8 mouse cellular contexts compared by ENCODE assay signal in genomic region chr17:24548435-24548834, GRCm38 (mm10). TPM values are rescaled to one million over a fixed set of nuclear protein-coding genes. Genes with fewer than 3 reads are reported as not detected.
A peak's percentile ranks its signal among the peaks of the same experiment; 100 is the strongest.
DNase-seq lines count a peak whose midpoint lies in the region; ATAC-seq and TF ChIP-seq lines count a peak whose summit lies in the region.

No protein-coding gene starts in this region.

- no peaks in the 10 kb centered on the region for H3K36me3 ChIP-seq in thymus, adult 2 months (ENCODE audit: control insufficient read depth, insufficient read depth, low read length)
- H3K36me3 ChIP-seq in forebrain, embryonic 15.5 days: no peaks in the 10 kb centered on the region
- no peaks in the 10 kb centered on the region for H3K36me3 ChIP-seq in kidney, postnatal 0 days (ENCODE audit: insufficient read depth, low read length)
- H3K36me3 ChIP-seq in midbrain, embryonic 13.5 days: no peaks in the 10 kb centered on the region

- DNase-seq in thymus, adult 2 months: peak; percentile 47
- DNase-seq in thymus, adult 18-20 months: no peak
- peak; percentile 56 for DNase-seq in kidney, postnatal 0 days (ENCODE audit: low spot score)
- DNase-seq in urinary bladder, adult 18-20 months (ENCODE audit: low spot score in 2 of 2): no peak
- DNase-seq in gastrocnemius, adult 18-20 months (ENCODE audit: low spot score): no peak

- H3K4me2 ChIP-seq in forebrain, embryonic 15.5 days (replicated peaks): peak overlapping the region; percentile 85
- H3K4me2 ChIP-seq in kidney, postnatal 0 days (ENCODE audit: low read length): peak overlapping the region; percentile 71
- H3K4me2 ChIP-seq in midbrain, embryonic 13.5 days (replicated peaks): peak overlapping the region; percentile 86; the same call in 1 of the 2 replicates

- H3K4me1 ChIP-seq in thymus, adult 2 months (replicated peaks; ENCODE audit: control insufficient read depth, insufficient read depth, low read length): peaks cover 8% of the 10 kb centered on the region
- H3K4me1 ChIP-seq in forebrain, embryonic 15.5 days: peaks cover 34% of the 10 kb centered on the region
- 0 out of 2 replicates have a peak, but pooled peaks cover 8% of the 10 kb centered on the region for H3K4me1 ChIP-seq in kidney, postnatal 0 days (replicated peaks; ENCODE audit: insufficient read depth, low read length)
- H3K4me1 ChIP-seq in midbrain, embryonic 13.5 days (replicated peaks): peaks cover 40% of the 10 kb centered on the region

- H3K9me3 ChIP-seq in forebrain, embryonic 15.5 days: no peaks in the 10 kb centered on the region
- H3K9me3 ChIP-seq in kidney, postnatal 0 days (replicated peaks; ENCODE audit: low read length): no peaks in the 10 kb centered on the region
- no peaks in the 10 kb centered on the region for H3K9me3 ChIP-seq in midbrain, embryonic 13.5 days

- no peak overlapping the region for H3K9ac ChIP-seq in forebrain, embryonic 15.5 days (replicated peaks)
- H3K9ac ChIP-seq in kidney, postnatal 0 days (ENCODE audit: low read depth, low read length): peak overlapping the region; percentile 25; the same call in 1 of the 2 replicates
- H3K9ac ChIP-seq in midbrain, embryonic 13.5 days (replicated peaks): no peak overlapping the region

- peak overlapping the region; percentile 68 for H3K27ac ChIP-seq in thymus, adult 2 months (ENCODE audit: control insufficient read depth, insufficient read depth, low read length)
- H3K27ac ChIP-seq in forebrain, embryonic 15.5 days (replicated peaks): no peak overlapping the region
- peak overlapping the region; percentile 96; the same call in 1 of the 2 replicates for H3K27ac ChIP-seq in kidney, postnatal 0 days
- no peak overlapping the region for H3K27ac ChIP-seq in midbrain, embryonic 13.5 days

- 7% methylated on average over 9 of the region's 9 CpGs for WGBS in thymus, adult 2 months
- 22% methylated on average over 9 of the region's 9 CpGs for WGBS in forebrain, embryonic 15.5 days
- WGBS in kidney, postnatal 0 days: 27% methylated on average over 9 of the region's 9 CpGs
- WGBS in midbrain, embryonic 13.5 days: 34% methylated on average over 9 of the region's 9 CpGs

- ATAC-seq in forebrain, embryonic 15.5 days (replicated peaks): no peak
- no peak for ATAC-seq in kidney, postnatal 0 days (replicated peaks; ENCODE audit: low FRiP score, low read depth)
- no peak for ATAC-seq in midbrain, embryonic 13.5 days
- no peak for ATAC-seq in granulocyte monocyte progenitor cell, adult 5-6 weeks (replicated peaks; ENCODE audit: poor library complexity, severe bottlenecking)

- no peak for TF ChIP-seq CTCF in thymus, adult 2 months (IDR thresholded peaks at IDR 0.05; ENCODE audit: borderline replicate concordance, control insufficient read depth, extremely low read depth, insufficient read depth, low read length, poor library complexity)
- TF ChIP-seq CTCF in kidney, postnatal 0 days (IDR thresholded peaks at IDR 0.05; ENCODE audit: low read depth): no peak

- TF ChIP-seq POLR2A in thymus, adult 2 months (IDR thresholded peaks at IDR 0.05; ENCODE audit: control insufficient read depth, extremely low read depth, insufficient read depth, low read length, poor library complexity): no peak

- no peaks in the 10 kb centered on the region for H3K27me3 ChIP-seq in thymus, adult 2 months (ENCODE audit: control insufficient read depth, insufficient read depth, low read length)
- H3K27me3 ChIP-seq in forebrain, embryonic 15.5 days: no peaks in the 10 kb centered on the region
- no peaks in the 10 kb centered on the region for H3K27me3 ChIP-seq in kidney, postnatal 0 days (ENCODE audit: insufficient read depth, low read length)
- H3K27me3 ChIP-seq in midbrain, embryonic 13.5 days: peaks cover 15% of the 10 kb centered on the region

- peak overlapping the region; percentile 56 for H3K4me3 ChIP-seq in thymus, adult 2 months (ENCODE audit: control insufficient read depth, insufficient read depth, low read length)
- no peak overlapping the region for H3K4me3 ChIP-seq in forebrain, embryonic 15.5 days
- H3K4me3 ChIP-seq in kidney, postnatal 0 days (replicated peaks; ENCODE audit: low read depth, low read length): peak overlapping the region; percentile 64
- H3K4me3 ChIP-seq in midbrain, embryonic 13.5 days (replicated peaks): peak overlapping the region; percentile 65; the same call in 1 of the 2 replicates

RNA-seq across cellular contexts. Expression of gene Pkd1, which starts 1.2 kb away (rescaled TPM):
- 85.0 and 92.8 TPM in 2 replicates for polyA plus RNA-seq in thymus, adult 2 months (2012; rRNA removed)
- polyA plus RNA-seq in forebrain, embryonic 15.5 days (2015; fragmentation: Nextera tagmentation; extraction: Ambion mirVana): 17.1 and 22.9 TPM in 2 replicates
- polyA plus RNA-seq in kidney, postnatal 0 days (2015; fragmentation: Nextera tagmentation; extraction: Ambion mirVana): 10.6 and 17.7 TPM in 2 replicates
- polyA plus RNA-seq in midbrain, embryonic 13.5 days (2015; fragmentation: Nextera tagmentation; extraction: Ambion mirVana): 17.7 and 19.4 TPM in 2 replicates
- total RNA-seq in gastrocnemius, adult 18-20 months (2021): 10 to 100 TPM; 12.8 to 21.4 TPM
- total RNA-seq in granulocyte monocyte progenitor cell, adult 5-6 weeks (2014; fragmentation: Nextera tagmentation): 18.9 and 19.0 TPM in 2 replicates
- 5.9 and 9.1 TPM in 2 replicates for total RNA-seq in granulocyte monocyte progenitor cell, adult 5-6 weeks (2017)

RNA-seq across cellular contexts. Expression of gene Rab26, which starts 14.4 kb away (rescaled TPM):
- polyA plus RNA-seq in thymus, adult 2 months (2012; rRNA removed): 1.6 and 1.9 TPM in 2 replicates
- 5.7 and 6.6 TPM in 2 replicates for polyA plus RNA-seq in forebrain, embryonic 15.5 days (2015; fragmentation: Nextera tagmentation; extraction: Ambion mirVana)
- 3.5 and 3.7 TPM in 2 replicates for polyA plus RNA-seq in kidney, postnatal 0 days (2015; fragmentation: Nextera tagmentation; extraction: Ambion mirVana)
- 2.9 TPM in 2 replicates for polyA plus RNA-seq in midbrain, embryonic 13.5 days (2015; fragmentation: Nextera tagmentation; extraction: Ambion mirVana)
- total RNA-seq in gastrocnemius, adult 18-20 months (2021): not detected
- 0.77 TPM in 1 of 2 replicates, not detected in the other for total RNA-seq in granulocyte monocyte progenitor cell, adult 5-6 weeks (2014; fragmentation: Nextera tagmentation)
- 1.1 TPM in 1 of 2 replicates, not detected in the other for total RNA-seq in granulocyte monocyte progenitor cell, adult 5-6 weeks (2017)

RNA-seq across cellular contexts. Expression of gene Traf7, which starts 20.7 kb away (rescaled TPM):
- 339 and 362 TPM in 2 replicates for polyA plus RNA-seq in thymus, adult 2 months (2012; rRNA removed)
- polyA plus RNA-seq in forebrain, embryonic 15.5 days (2015; fragmentation: Nextera tagmentation; extraction: Ambion mirVana): 107 and 112 TPM in 2 replicates
- polyA plus RNA-seq in kidney, postnatal 0 days (2015; fragmentation: Nextera tagmentation; extraction: Ambion mirVana): 59.4 and 67.3 TPM in 2 replicates
- polyA plus RNA-seq in midbrain, embryonic 13.5 days (2015; fragmentation: Nextera tagmentation; extraction: Ambion mirVana): 97.3 and 106 TPM in 2 replicates
- 10 to 100 TPM; 25.7 to 29.7 TPM for total RNA-seq in gastrocnemius, adult 18-20 months (2021)
- total RNA-seq in granulocyte monocyte progenitor cell, adult 5-6 weeks (2014; fragmentation: Nextera tagmentation): 83.9 and 102 TPM in 2 replicates
- total RNA-seq in granulocyte monocyte progenitor cell, adult 5-6 weeks (2017): 61.5 and 104 TPM in 2 replicates

Comparison
In these comparisons a context has a peak if more than half of its experiments do, and no peak if none do; other contexts are left out.
1. DNase-seq: peak in thymus, adult 2 months (single experiment) and kidney, postnatal 0 days (single experiment); none in thymus, adult 18-20 months (0 of 2), urinary bladder, adult 18-20 months (0 of 2) and gastrocnemius, adult 18-20 months (single experiment).
2. H3K27ac ChIP-seq: peak in thymus, adult 2 months (single experiment) and kidney, postnatal 0 days (single experiment); none in forebrain, embryonic 15.5 days (single experiment) and midbrain, embryonic 13.5 days (single experiment).
3. Peak in every context shown above with its lines, with median percentiles within 50 percentile points of each other: H3K4me2 ChIP-seq.